Mouse (Mus musculus) right cerebral cortex, postnatal 36 days (tissue): ENCODE measurements around the gene Susd1.
"Not testable (repeated sequence)": the region's sequence is repeated elsewhere in the genome, so short reads cannot be mapped to it uniquely, and the experiment has no call there.

ENCODE experiments used
- DNase-seq, 2 experiments: peaks; one replicate each; pipeline ENCODE4 v3.0.0; 2022; ENCODE audit warnings: low spot score in 2 of 2, mixed read lengths in 1 of 2

Susd1 gene

DNA sequence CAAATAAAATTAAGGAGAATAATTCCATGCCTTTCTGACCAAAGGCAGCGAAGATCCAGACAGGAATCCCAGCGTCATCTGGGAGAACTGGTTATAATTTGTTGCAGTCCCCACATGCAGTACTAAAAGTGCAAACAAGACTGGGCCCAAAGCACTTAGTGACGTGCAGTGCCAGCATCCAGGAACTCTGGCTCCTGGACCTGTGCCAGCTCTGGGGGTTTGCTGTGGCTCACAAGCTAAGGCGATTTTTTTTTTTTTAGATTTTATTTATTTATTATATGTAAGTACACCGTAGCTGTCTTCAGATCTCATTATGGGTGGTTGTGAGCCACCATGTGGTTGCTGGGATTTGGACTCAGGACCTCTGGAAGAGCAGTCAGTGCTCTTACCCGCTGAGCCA lies 152.1 kb downstream of the Susd1 start:
- DNase-seq = not testable (repeated sequence)

GRCm38 (mm10) chr4:59282699-59283487 lies 155.5 kb downstream of the Susd1 start:
- no peak for DNase-seq

DNA sequence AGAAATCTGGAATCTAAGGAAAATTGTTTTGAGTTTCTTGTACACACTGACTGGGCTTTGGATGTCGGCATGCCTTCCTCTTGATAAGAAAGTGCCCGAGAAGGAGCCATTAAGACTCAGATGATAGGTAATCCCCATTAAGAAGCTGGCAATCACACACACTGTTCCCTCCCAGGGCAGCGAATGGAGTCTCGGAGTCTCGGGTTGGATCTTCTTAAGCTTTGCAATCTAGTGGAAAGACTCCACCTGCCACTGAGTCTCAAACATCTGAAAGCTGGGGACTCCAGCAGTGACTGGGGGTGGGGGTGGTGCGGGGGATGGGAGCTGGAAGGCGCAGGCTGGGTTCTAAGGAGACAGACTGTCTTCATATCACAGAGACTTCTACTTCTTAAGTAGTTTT lies 156.3 kb downstream of the Susd1 start:
- DNase-seq = no peak

DNA sequence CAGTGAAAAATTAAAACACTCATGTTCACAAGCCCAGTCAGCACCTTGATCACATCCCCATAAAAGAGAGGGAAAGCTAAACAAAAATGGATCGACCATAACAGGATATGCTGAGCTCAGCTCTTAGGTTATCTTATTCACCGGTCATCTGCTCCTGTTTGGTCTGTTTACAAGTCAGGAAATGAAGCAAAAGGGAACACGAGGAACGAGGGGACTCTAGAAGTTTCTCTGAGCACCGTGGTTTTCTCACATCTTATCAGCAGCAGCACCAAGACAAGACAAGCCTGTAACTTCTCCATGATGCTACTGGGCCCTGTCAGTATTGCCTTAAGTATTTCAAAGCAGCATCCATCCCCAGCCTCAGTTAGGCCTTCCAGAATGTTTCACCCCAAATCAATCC lies 157.6 kb downstream of the Susd1 start:
- no peak for DNase-seq

- DNase-seq = no peak
Observed at GRCm38 (mm10) chr4:59279111-59279510, 159.3 kb downstream of the Susd1 start.

DNA sequence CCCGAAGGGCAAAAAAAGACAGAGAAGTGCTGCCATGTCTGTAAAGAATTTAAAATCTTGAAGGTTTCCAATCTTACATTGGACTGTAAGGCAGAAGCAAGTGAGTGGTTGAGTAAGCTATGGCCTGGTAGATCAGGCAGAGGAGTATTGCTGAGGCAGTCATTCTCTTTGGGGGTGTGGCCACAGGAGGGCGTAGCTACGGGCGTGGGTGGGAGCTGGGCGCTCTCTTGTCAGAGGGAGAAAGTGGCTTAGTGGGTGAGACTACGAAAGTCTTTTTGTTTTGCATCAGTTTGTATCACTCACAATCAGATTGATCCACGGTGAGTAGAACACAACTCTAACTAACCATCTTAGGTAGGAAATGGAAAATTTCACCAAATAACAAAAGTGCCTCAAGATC lies 160.0 kb downstream of the Susd1 start:
- DNase-seq = no peak

- DNase-seq = no peak
Observed at GRCm38 (mm10) chr4:59277958-59278357, 160.5 kb downstream of the Susd1 start.

DNA sequence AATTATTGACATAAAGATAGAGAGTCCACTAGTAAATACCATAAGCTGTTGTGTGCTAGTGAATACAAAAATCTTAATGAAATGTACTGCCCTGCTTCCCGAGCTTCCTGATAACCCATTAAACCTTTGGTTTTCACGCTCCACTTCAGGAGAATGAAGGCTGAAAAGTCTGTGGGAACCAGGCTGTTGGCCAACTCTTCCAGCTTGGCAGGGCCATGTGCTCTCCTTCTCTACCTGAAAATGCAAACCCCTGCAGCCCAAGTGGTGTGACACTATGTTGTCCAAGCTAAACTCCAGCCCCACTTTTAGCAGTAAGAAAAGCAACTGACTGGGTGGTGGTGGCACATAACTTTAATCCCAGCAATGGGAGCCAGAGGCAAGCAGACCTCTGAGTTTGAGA lies 162.5 kb downstream of the Susd1 start:
- DNase-seq = no peak

- DNase-seq = no peak
Observed at GRCm38 (mm10) chr4:59275494-59275893, 162.9 kb downstream of the Susd1 start.

DNA sequence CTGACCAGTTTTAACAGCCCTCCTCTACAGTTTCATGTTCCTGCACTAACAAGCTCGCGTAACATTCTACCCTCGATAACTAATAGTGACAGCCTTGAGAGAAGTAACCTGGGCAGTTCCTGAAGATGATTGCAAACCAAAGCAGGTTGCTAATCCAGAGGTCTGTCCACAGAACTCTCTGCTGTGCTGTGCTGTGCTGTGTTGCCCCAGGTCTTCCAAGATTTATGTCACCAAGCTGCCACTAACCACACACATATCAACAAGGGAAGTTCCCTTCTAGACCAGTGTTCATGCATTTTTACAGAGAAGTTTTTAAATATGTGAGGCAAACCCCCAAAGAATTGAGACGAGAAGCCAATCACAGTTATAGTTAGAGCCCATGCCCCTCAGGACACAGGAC lies 164.3 kb downstream of the Susd1 start:
- no peak for DNase-seq

GRCm38 (mm10) chr4:59273342-59273741 lies 165.1 kb downstream of the Susd1 start:
- no peak for DNase-seq

GRCm38 (mm10) chr4:59265631-59266030 lies 172.8 kb downstream of the Susd1 start:
- no peak for DNase-seq

- no peak for DNase-seq
Observed at GRCm38 (mm10) chr4:59265182-59265581, 173.3 kb downstream of the Susd1 start.
